Mouse (Mus musculus) thymus, postnatal 4 days (tissue): ENCODE measurements around the gene Slc35f6.
A peak's percentile ranks its signal among the peaks of the same experiment; 100 is the strongest.

ENCODE experiments used
- DNase-seq: peaks from one replicate; pipeline ENCODE4 v3.0.0; 2021

The Slc35f6 gene

DNA sequence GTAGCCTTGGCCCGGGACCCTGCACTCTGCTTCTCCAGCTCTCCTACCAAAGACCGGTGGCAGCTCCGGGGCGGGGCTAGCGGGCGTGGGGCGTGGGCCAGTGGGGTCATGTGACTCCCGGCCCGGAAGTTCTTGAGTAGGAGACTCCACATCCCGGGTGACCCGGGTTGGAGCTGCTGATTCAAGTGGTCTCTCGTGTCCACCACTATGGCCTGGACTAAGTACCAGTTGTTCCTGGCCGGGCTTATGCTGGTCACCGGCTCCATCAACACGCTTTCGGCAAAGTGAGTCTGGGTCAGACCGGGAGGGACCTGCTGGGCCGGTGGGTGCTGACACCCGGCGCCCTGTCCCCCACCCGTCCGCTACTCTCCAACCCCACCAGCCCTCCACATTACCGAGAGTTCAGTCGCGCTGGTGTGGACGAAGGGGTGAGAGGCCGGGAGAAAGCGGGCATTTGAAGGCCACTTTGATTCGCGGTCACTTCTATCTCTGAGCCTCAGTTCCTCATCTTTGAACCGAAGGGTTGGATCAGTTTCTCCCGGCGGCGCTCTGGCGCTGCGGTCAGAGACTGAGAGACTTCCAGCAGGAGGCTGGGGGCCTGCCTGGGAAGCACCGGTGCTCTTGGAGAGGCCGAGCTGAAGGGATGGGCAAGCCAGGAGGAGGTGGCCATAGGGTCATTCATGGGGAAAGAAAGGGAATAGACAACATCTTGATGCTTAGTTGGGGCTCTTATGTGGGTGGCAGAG lies at the start of gene Slc35f6:
Slc35f6 (plus strand) TSS at position 119 of the 746 bp plus-strand sequence.
- DNase-seq: peak; percentile 97

GRCm38 (mm10) chr5:30601397-30601796 lies 46.3 kb upstream of the Slc35f6 start:
- DNase-seq: no peak

DNA sequence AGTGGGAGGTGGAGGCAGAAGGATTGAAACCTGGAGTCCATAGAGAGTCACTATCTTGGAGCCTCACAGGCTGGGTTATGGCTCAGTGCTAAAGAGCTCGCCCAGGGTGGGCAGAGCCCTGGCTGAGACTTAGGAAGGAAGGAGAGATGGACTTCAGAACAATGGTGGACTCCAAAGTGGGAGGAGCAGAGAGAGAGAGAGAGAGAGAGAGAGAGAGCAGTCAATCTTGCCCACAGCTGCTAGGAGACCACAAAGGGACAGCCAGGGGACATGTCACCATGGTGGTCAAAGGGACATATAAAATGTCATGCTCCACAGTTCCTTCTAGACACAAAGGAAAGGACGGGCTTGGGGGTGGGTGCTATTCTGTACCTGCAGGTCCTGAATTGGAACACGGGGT lies 44.5 kb upstream of the Slc35f6 start:
- no peak for DNase-seq

- no peak for DNase-seq
Observed at GRCm38 (mm10) chr5:30603926-30604325, 43.8 kb upstream of the Slc35f6 start.

DNA sequence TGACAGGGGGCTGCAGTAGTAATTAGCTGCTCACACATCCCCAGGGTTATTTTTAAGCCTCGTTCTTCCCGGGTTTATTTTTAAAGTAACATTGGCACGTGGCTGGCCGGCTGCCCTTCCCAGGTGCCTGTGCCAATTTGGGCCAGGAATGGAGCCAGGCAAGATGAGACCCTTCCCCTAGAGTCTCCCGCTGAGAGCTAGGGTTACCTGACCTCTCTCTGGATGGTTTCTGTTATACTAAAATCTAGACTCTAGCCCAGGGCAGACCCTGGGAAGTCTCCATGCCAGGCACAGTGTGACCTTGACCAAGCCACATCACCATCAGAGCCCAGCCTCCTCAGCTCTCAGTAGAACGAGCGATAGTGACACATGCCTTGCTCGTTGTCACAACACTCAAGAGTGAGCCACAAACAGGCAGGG lies 43.0 kb upstream of the Slc35f6 start:
- no peak for DNase-seq

- no peak for DNase-seq
Observed at GRCm38 (mm10) chr5:30605649-30606048, 42.1 kb upstream of the Slc35f6 start.

- no peak for DNase-seq
Observed at GRCm38 (mm10) chr5:30606424-30607073, 41.2 kb upstream of the Slc35f6 start.

GRCm38 (mm10) chr5:30609094-30609493 lies 38.6 kb upstream of the Slc35f6 start:
- no peak for DNase-seq

- no peak for DNase-seq
Observed at GRCm38 (mm10) chr5:30609918-30610645, 37.7 kb upstream of the Slc35f6 start.

DNA sequence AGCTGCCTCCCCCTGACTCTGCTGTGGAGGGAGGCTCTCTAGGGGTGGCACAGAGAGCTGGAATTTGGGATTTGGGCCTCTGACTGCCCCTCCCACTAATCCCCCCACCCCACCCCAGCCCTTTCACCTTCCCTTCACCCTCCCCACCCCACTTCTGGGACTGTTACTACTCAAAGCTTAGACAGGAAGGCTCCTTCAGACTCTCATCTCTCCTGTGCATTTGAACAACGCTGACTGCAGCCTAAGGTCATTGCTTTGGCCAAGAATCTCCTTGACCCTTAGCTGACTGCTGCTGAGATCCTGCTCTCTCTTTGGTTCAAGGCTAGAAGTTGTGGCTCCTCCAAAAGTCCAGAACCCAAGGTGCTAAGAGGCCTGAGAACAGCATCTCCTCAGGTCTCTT lies 36.6 kb upstream of the Slc35f6 start:
- DNase-seq: no peak

GRCm38 (mm10) chr5:30611689-30612088 lies 36.0 kb upstream of the Slc35f6 start:
- no peak for DNase-seq

DNA sequence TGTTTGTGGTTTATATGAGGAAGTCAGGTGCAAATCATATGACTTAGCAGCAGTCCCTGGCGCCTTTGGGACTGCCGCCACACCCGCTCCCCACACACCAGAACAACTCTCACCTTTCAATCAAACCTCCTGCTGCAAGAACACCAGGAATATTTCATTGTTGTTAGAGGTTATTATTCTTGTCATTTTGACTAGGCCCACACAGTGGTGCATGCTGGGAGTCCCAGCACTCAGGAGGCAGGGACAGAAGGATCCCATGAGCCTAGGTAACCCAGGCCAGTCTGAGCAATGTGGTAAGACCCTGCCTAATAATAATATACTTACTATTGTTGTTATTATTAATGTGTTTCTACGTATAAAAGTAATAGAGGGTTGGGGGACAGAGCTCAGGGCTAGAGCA lies 35.2 kb upstream of the Slc35f6 start:
- no peak for DNase-seq

DNA sequence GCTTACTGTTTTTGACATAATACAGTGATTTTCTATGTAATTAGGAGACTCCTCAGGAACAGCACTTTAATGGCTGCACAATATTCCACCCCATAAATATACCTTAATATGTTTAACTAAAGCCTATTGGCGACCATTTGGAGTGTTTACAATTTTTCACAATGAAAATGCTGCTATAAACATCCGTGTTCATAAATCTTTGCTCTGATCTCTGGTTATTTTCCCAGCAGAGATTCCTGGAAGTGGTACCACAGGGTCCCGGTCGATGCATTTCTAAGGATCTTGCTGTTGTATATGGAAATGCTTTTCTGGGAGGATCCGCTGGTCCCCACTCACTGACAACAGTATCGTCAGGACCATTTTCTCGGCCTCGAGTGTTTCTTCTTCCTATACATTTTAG lies 34.5 kb upstream of the Slc35f6 start:
- no peak for DNase-seq

DNA sequence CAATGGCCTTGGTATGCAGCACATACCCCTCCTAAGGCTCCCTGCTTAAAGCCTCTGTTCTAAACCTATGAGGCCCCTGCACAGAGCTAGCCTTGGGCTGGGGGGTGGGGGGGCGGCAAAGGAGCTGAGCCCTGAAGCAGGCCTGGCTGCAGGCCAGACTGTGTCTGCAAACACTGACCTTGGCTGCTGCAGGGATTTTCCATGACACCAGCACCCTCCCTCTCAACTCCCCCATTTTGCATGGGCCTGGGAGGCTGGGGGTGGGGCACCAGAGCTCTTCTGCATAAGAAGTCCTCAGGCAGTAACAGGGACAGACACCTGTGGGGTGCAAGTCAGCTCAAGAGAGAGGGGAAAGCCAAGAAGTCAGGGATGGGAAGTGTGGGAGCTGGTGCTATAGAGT lies 33.5 kb upstream of the Slc35f6 start:
- DNase-seq: no peak

- DNase-seq: no peak
Observed at GRCm38 (mm10) chr5:30615416-30615815, 32.3 kb upstream of the Slc35f6 start.

- DNase-seq: no peak
Observed at GRCm38 (mm10) chr5:30615819-30616218, 31.9 kb upstream of the Slc35f6 start.

GRCm38 (mm10) chr5:30616644-30617043 lies 31.1 kb upstream of the Slc35f6 start:
- no peak for DNase-seq

GRCm38 (mm10) chr5:30617357-30617756 lies 30.4 kb upstream of the Slc35f6 start:
- no peak for DNase-seq

DNA sequence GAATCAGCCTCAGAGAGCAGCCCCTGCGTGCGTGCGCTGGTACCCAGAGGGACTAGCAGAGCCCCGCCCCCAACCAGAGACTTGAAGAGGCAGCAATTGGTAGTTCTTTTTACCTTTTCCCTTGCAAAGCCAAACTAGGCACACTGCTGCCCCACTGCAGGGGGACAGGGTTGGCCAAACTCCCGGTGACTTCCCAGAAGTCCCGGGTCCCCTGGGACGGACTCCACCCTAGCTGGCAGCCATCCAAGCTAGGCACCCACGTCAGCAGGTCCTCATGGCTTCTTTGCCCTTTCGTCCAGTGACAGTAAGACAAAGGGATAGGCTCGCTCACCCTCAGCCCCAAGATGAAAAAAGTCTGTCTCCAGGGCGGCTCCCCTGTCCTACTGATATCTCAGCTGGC lies 29.9 kb upstream of the Slc35f6 start:
- DNase-seq: no peak

- no peak for DNase-seq
Observed at GRCm38 (mm10) chr5:30618376-30619003, 29.2 kb upstream of the Slc35f6 start.

GRCm38 (mm10) chr5:30619211-30619610 lies 28.5 kb upstream of the Slc35f6 start:
- no peak for DNase-seq

DNA sequence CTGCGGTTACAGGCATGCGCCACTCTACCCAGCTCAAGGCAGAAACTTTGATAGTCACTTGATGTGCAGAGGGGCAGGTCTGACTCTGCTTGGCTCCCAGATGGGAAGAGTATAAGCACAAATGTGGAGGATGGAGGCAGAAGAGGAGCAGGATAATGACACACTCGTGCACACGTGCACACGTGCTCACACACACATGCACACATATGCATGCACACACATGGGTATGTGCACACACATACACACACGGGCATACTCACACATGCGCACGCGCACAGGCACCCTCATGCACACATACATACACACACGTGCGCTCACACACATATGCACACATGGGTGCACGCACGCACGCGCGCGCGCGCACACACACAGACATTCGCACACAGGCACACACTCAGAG lies 27.2 kb upstream of the Slc35f6 start:
- DNase-seq: no peak

GRCm38 (mm10) chr5:30621211-30621790 lies 26.4 kb upstream of the Slc35f6 start:
- no peak for DNase-seq
